Mouse (Mus musculus): ENCODE measurements around the gene Gm43738. TPM values are rescaled to one million over a fixed set of nuclear protein-coding genes. Genes with fewer than 3 reads are reported as not detected.

Gene Gm43738
- 0.20 TPM in 1 of 2 replicates, not detected in the other for polyA plus RNA-seq (2014; fragmentation: Nextera tagmentation; extraction: Ambion mirVana)

GRCm38 (mm10) chr3:89100811-89101210, at the start of gene Gm43738:
Gene Gm43738, minus strand, starts transcription at chr3:89101099.
- Histone ChIP-seq H3K27ac (ENCODE audit: low read depth) (peak within 1 kb of the TSS; percentile 73), H3K9ac (ENCODE audit: low read length) (peak within 1 kb of the TSS; percentile 60), H3K36me3 (ENCODE audit: control insufficient read depth, insufficient read depth, low read length) (peaks cover 41% of the 10 kb centered on the region), H3K9me3 (ENCODE audit: control insufficient read depth, low read length) (no peaks in the 10 kb centered on the region), H3K4me1 (replicated peaks; ENCODE audit: control insufficient read depth, insufficient read depth, low read length) (peaks cover 20% of the 10 kb centered on the region), H3K4me2 (ENCODE audit: low read length) (peak within 1 kb of the TSS; percentile 84), H3K27me3 (replicated peaks; ENCODE audit: control insufficient read depth, insufficient read depth, low read length) (no peaks in the 10 kb centered on the region), H3K4me3 (ENCODE audit: low read depth, low read length) (peak within 1 kb of the TSS; percentile 88)
- ATAC-seq (replicated peaks; ENCODE audit: low FRiP score, low TSS enrichment, low read depth) (no peak), DNase-seq (ENCODE audit: low spot score) (no peak)
- 40% methylated on average over 7 of the region's 7 CpGs for WGBS

- Histone ChIP-seq H3K27me3 (replicated peaks; ENCODE audit: control insufficient read depth, insufficient read depth, low read length) (0 out of 2 replicates have a peak, but pooled peaks cover 15% of the 10 kb centered on the region), H3K36me3 (ENCODE audit: control insufficient read depth, insufficient read depth, low read length) (no peaks in the 10 kb centered on the region), H3K27ac (ENCODE audit: low read depth) (no peak overlapping the region), H3K9ac (ENCODE audit: low read length) (no peak overlapping the region), H3K4me3 (ENCODE audit: low read depth, low read length) (no peak overlapping the region), H3K4me1 (replicated peaks; ENCODE audit: control insufficient read depth, insufficient read depth, low read length) (no peaks in the 10 kb centered on the region), H3K9me3 (ENCODE audit: control insufficient read depth, low read length) (no peaks in the 10 kb centered on the region), H3K4me2 (ENCODE audit: low read length) (no peak overlapping the region)
- no peak for ATAC-seq (replicated peaks; ENCODE audit: low FRiP score, low TSS enrichment, low read depth)
- WGBS, result 68% methylated on average over 14 of the region's 14 CpGs
- DNase-seq (ENCODE audit: low spot score), result no peak
Measured at GRCm38 (mm10) chr3:89148567-89148966, 47.7 kb upstream of the Gm43738 start.

DNA sequence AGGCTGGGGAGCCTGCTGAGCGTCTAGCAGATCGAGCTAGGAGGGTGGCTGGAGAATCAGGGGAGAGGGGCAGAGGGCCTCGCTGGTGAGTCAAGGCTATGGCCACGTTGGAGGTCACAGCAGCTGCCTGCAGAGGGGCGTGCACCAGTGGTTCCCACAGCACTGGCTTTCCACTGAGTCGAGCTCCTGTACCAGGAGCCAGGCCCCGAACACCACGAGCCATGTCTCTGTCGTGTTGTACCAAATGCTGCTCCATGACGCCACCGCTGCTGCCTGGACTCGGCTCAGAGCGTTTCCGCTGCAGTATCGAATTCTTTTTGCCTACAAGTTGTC, 47.0 kb upstream of the Gm43738 start:
- Histone ChIP-seq H3K4me3 (ENCODE audit: low read depth, low read length) (peak overlapping the region; percentile 13; the same call in 1 of the 2 replicates), H3K36me3 (ENCODE audit: control insufficient read depth, insufficient read depth, low read length) (no peaks in the 10 kb centered on the region), H3K27ac (ENCODE audit: low read depth) (no peak overlapping the region), H3K27me3 (replicated peaks; ENCODE audit: control insufficient read depth, insufficient read depth, low read length) (0 out of 2 replicates have a peak, but pooled peaks cover 15% of the 10 kb centered on the region), H3K9ac (ENCODE audit: low read length) (peak overlapping the region; percentile 25; the same call in 1 of the 2 replicates), H3K9me3 (ENCODE audit: control insufficient read depth, low read length) (no peaks in the 10 kb centered on the region), H3K4me1 (replicated peaks; ENCODE audit: control insufficient read depth, insufficient read depth, low read length) (no peaks in the 10 kb centered on the region), H3K4me2 (ENCODE audit: low read length) (peak overlapping the region; percentile 55)
- 7% methylated on average over 15 of the region's 15 CpGs for WGBS
- DNase-seq (ENCODE audit: low spot score), result no peak
- peak; percentile 37 for ATAC-seq (replicated peaks; ENCODE audit: low FRiP score, low TSS enrichment, low read depth)

DNA sequence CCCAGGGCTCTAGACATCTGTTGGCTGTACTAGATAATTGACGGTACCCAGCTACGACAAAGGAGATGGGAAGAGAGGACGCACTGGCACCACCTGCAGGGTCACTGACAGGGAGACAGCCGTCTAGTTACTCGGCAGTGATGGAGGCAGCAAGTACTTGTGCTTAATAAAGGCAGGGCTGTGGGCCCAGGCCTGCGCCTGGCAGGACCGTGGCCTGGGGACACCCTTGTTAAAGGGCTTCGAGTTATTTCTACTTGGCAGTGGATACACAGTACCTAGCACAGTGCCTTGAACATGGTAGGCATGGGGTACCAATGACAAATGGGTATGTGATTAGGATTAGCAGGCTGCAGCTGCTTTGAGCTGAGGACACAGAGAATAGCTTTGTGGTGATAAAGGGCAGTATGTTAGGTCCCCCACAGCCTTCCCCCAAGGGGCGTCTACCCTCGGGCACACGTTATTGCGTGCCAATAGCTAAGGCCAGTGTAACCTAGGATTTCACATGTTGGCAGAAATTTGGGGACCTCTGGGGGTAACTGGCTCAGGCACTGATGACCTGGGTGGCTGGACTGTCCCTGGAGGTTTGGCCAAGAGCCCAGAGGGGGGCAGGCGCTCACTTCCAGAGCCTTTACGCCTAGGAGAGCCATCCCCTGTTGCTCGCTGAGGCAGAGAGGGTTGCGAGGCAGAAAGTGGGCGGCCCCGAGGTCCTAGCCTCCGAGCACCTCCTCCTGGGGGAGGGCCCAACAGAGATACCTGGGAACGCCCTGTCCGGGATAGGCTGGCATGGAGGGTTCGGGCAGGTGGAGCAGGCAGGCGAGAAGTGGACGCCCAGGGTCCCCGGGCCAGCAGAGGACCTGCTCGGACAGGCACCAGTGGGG, 46.4 kb upstream of the Gm43738 start:
- Histone ChIP-seq H3K9ac (ENCODE audit: low read length) (peak overlapping the region; percentile 25; the same call in 1 of the 2 replicates), H3K36me3 (ENCODE audit: control insufficient read depth, insufficient read depth, low read length) (no peaks in the 10 kb centered on the region), H3K27me3 (replicated peaks; ENCODE audit: control insufficient read depth, insufficient read depth, low read length) (0 out of 2 replicates have a peak, but pooled peaks cover 11% of the 10 kb centered on the region), H3K4me2 (ENCODE audit: low read length) (peak overlapping the region; percentile 55), H3K9me3 (ENCODE audit: control insufficient read depth, low read length) (no peaks in the 10 kb centered on the region), H3K4me1 (replicated peaks; ENCODE audit: control insufficient read depth, insufficient read depth, low read length) (no peaks in the 10 kb centered on the region), H3K27ac (ENCODE audit: low read depth) (no peak overlapping the region), H3K4me3 (ENCODE audit: low read depth, low read length) (peak overlapping the region; percentile 13; the same call in 1 of the 2 replicates)
- 22% methylated on average over 26 of the region's 26 CpGs for WGBS
- ATAC-seq (replicated peaks; ENCODE audit: low FRiP score, low TSS enrichment, low read depth), result peak; percentile 87
- DNase-seq (ENCODE audit: low spot score), result peak; percentile 69

DNA sequence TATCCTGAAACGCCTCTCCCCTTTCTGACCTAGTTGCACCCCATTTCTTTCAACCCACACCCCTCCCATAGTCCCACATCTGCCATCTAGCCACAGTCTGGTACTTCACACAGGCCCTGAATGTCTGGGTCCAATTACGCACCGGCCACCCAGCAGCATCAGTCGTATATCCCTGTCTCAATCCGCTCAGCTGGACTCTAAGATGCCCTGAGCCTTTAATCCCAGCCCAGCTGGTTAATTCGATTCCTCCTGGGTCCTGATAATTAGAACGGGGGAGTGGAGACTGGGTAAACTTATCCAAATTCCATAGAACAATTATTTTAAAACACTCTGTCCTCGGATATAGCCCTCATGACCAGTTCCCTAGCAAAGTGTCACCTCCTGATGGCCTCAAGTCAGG, 44.7 kb upstream of the Gm43738 start:
- DNase-seq (ENCODE audit: low spot score), result no peak
- H3K4me2 ChIP-seq (ENCODE audit: low read length), result no peak overlapping the region

DNA sequence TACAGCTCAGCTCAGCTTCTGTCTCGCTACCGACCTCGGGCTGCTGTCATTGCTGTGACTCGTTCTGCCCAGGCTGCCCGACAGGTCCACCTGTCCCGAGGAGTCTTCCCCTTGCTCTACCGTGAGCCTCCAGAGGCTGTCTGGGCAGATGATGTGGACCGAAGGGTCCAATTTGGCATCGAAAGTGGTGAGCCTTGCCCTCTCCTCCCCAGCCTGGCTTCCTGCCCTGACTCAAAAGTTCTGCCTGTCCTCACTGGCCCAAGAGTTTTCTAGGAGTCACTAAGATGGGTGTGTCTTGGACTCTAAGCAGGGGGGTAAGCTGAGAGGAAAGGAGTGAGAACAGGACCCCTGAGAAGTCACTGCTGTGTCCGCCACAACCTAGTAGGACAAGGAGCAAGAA, 43.9 kb upstream of the Gm43738 start:
- WGBS, result 79% methylated on average over 10 of the region's 10 CpGs
- no peak for ATAC-seq (replicated peaks; ENCODE audit: low FRiP score, low TSS enrichment, low read depth)

More for the DNA sequence above, 44.7 kb upstream of the Gm43738 start:
- Histone ChIP-seq H3K36me3 (ENCODE audit: control insufficient read depth, insufficient read depth, low read length) (no peaks in the 10 kb centered on the region), H3K9ac (ENCODE audit: low read length) (no peak overlapping the region), H3K4me1 (replicated peaks; ENCODE audit: control insufficient read depth, insufficient read depth, low read length) (no peaks in the 10 kb centered on the region), H3K9me3 (ENCODE audit: control insufficient read depth, low read length) (no peaks in the 10 kb centered on the region), H3K4me3 (ENCODE audit: low read depth, low read length) (no peak overlapping the region), H3K27me3 (replicated peaks; ENCODE audit: control insufficient read depth, insufficient read depth, low read length) (0 out of 2 replicates have a peak, but pooled peaks cover 9% of the 10 kb centered on the region), H3K27ac (ENCODE audit: low read depth) (no peak overlapping the region)
- 62% methylated on average over 8 of the region's 8 CpGs for WGBS
- ATAC-seq (replicated peaks; ENCODE audit: low FRiP score, low TSS enrichment, low read depth), result no peak

DNA sequence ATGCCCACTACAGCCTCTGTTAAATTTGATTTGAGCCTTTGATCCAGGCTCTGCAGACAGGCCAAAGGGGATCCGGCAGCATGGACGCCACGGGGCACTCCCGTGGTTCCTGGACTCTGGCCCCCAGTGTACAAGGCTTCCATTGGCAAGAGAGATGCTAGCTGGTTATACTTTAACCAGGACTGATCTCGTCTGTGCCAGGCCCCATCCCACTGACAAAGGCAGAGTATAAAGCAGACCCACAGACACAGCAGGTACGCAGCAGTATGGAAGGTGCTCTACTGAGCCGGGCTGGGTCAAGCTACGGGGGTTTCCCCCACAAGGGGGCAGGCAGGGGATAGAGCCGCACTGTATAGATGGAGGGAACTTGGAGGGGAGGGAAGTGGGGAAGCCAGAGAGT, 35.5 kb upstream of the Gm43738 start:
- DNase-seq (ENCODE audit: low spot score) (peak; percentile 80), ATAC-seq (replicated peaks; ENCODE audit: low FRiP score, low TSS enrichment, low read depth) (peak; percentile 92)
- 28% methylated on average over 9 of the region's 9 CpGs for WGBS
- H3K4me3 ChIP-seq (ENCODE audit: low read depth, low read length), result no peak overlapping the region
- no peaks in the 10 kb centered on the region for H3K27me3 ChIP-seq (replicated peaks; ENCODE audit: control insufficient read depth, insufficient read depth, low read length)
- H3K4me1 ChIP-seq (replicated peaks; ENCODE audit: control insufficient read depth, insufficient read depth, low read length), result 0 out of 2 replicates have a peak, but pooled peaks cover 5% of the 10 kb centered on the region
- no peak overlapping the region; the same call in 1 of the 2 replicates for H3K27ac ChIP-seq (ENCODE audit: low read depth)
- H3K9ac ChIP-seq (ENCODE audit: low read length), result no peak overlapping the region
- H3K9me3 ChIP-seq (ENCODE audit: control insufficient read depth, low read length), result no peaks in the 10 kb centered on the region
- no peak overlapping the region; the same call in 1 of the 2 replicates for H3K4me2 ChIP-seq (ENCODE audit: low read length)
- no peaks in the 10 kb centered on the region for H3K36me3 ChIP-seq (ENCODE audit: control insufficient read depth, insufficient read depth, low read length)

More for the DNA sequence above, 43.9 kb upstream of the Gm43738 start:
- Histone ChIP-seq H3K36me3 (ENCODE audit: control insufficient read depth, insufficient read depth, low read length) (no peaks in the 10 kb centered on the region), H3K9ac (ENCODE audit: low read length) (no peak overlapping the region), H3K4me2 (ENCODE audit: low read length) (no peak overlapping the region), H3K9me3 (ENCODE audit: control insufficient read depth, low read length) (no peaks in the 10 kb centered on the region), H3K27me3 (replicated peaks; ENCODE audit: control insufficient read depth, insufficient read depth, low read length) (0 out of 2 replicates have a peak, but pooled peaks cover 6% of the 10 kb centered on the region), H3K27ac (ENCODE audit: low read depth) (no peak overlapping the region), H3K4me3 (ENCODE audit: low read depth, low read length) (no peak overlapping the region), H3K4me1 (replicated peaks; ENCODE audit: control insufficient read depth, insufficient read depth, low read length) (no peaks in the 10 kb centered on the region)
- no peak for DNase-seq (ENCODE audit: low spot score)

- DNase-seq (ENCODE audit: low spot score) (no peak), ATAC-seq (replicated peaks; ENCODE audit: low FRiP score, low TSS enrichment, low read depth) (no peak)
- no peak within 1 kb of the TSS for H3K4me3 ChIP-seq (ENCODE audit: low read depth, low read length)
- no peaks in the 10 kb centered on the region for H3K9me3 ChIP-seq (ENCODE audit: control insufficient read depth, low read length)
- 53% methylated on average over 3 of the region's 3 CpGs for WGBS
- H3K27me3 ChIP-seq (replicated peaks; ENCODE audit: control insufficient read depth, insufficient read depth, low read length), result no peaks in the 10 kb centered on the region
- H3K4me2 ChIP-seq (ENCODE audit: low read length), result peak within 1 kb of the TSS; percentile 30
- 0 out of 2 replicates have a peak, but pooled peaks cover 5% of the 10 kb centered on the region for H3K4me1 ChIP-seq (replicated peaks; ENCODE audit: control insufficient read depth, insufficient read depth, low read length)
- H3K9ac ChIP-seq (ENCODE audit: low read length), result no peak within 1 kb of the TSS
- H3K36me3 ChIP-seq (ENCODE audit: control insufficient read depth, insufficient read depth, low read length), result no peaks in the 10 kb centered on the region
- no peak within 1 kb of the TSS; the same call in 1 of the 2 replicates for H3K27ac ChIP-seq (ENCODE audit: low read depth)
Measured at GRCm38 (mm10) chr3:89135958-89136357, 35.1 kb upstream of the Gm43738 start, which contains the start of gene Pklr. Gene Pklr, plus strand, starts transcription at chr3:89136142.

All from intestine, embryonic 14.5 days (tissue).